Mouse (Mus musculus) liver, embryonic 14.5 days (tissue): Measurements from ENCODE around the gene Lcn11. TPM values are rescaled to one million over a fixed set of nuclear protein-coding genes. Genes with fewer than 3 reads are reported as not detected.
A peak's percentile ranks its signal among the peaks of the same experiment; 100 is the strongest.
"Not testable (repeated sequence)": the region's sequence is repeated elsewhere in the genome, so short reads cannot be mapped to it uniquely, and the experiment has no call there.

Experiments used
- ATAC-seq: fragments of 200-750 bp; cut with Nextera tagmentation; 2 replicates; pipeline ENCODE4 v1.8.0; 2017; ENCODE audit warnings: moderate number of reproducible peaks, mild to moderate bottlenecking, moderate library complexity; ENCODE audit not compliant: insufficient read depth
- DNase-seq, 3 experiments: peaks; one replicate each; pipeline ENCODE4 v3.0.0-alpha.2; 2012 to 2013; ENCODE audit warnings: low read depth in 3 of 3, low spot score in 3 of 3
- H3K27ac ChIP-seq: fragments of 300-500 bp; sonication (generic); 2 replicates; pipeline ENCODE4 v1.5.1; 2014; ENCODE audit warnings: moderate library complexity, mild to moderate bottlenecking, control low read depth, inconsistent platforms
- H3K27me3 ChIP-seq: fragments of 300-500 bp; sonication (generic); 2 replicates; pipeline ENCODE4 v1.6.1; 2014; ENCODE audit warnings: mild to moderate bottlenecking, low read length, moderate library complexity; ENCODE audit not compliant: control insufficient read depth, insufficient read depth
- H3K36me3 ChIP-seq: fragments of 300-500 bp; sonication (generic); replicated peaks from 2 replicates; pipeline ENCODE4 v1.6.1; 2014; ENCODE audit warnings: low read depth; ENCODE audit not compliant: control insufficient read depth, insufficient read depth
- H3K4me1 ChIP-seq, 2 experiments: fragments of 200-500 bp in 1 of 2; fragments of 300-500 bp in 1 of 2; sonication (generic) in 1 of 2; replicated peaks; 2 replicates each; pipeline ENCODE4 v1.6.1; 2012 to 2014; ENCODE audit warnings: antibody characterized with exemption in 1 of 2, inconsistent platforms in 1 of 2, low read length in 1 of 2; ENCODE audit not compliant: control insufficient read depth in 2 of 2, insufficient read depth in 2 of 2
- H3K4me2 ChIP-seq: fragments of 300-500 bp; sonication (generic); 2 replicates; pipeline ENCODE4 v1.6.1; 2014; ENCODE audit warnings: low read depth, mild to moderate bottlenecking, control low read depth, moderate library complexity
- H3K4me3 ChIP-seq, 2 experiments: fragments of 200-500 bp in 1 of 2; fragments of 300-500 bp in 1 of 2; sonication (generic) in 1 of 2; 2 replicates each; pipeline ENCODE4 v1.5.1; 2012 to 2014; ENCODE audit warnings: low read depth in 2 of 2, low read length in 2 of 2, mild to moderate bottlenecking in 2 of 2, control low read depth in 1 of 2, inconsistent platforms in 1 of 2, moderate library complexity in 1 of 2; ENCODE audit not compliant: insufficient read depth in 1 of 2
- H3K9ac ChIP-seq: fragments of 300-500 bp; sonication (generic); replicated peaks from 2 replicates; pipeline ENCODE4 v1.6.1; 2014; ENCODE audit warnings: mild to moderate bottlenecking, control low read depth, moderate library complexity
- H3K9me3 ChIP-seq: fragments of 300-500 bp; sonication (generic); 2 replicates; pipeline ENCODE4 v1.6.1; 2016; ENCODE audit warnings: low read length, mixed read lengths; ENCODE audit not compliant: control insufficient read depth
- CTCF ChIP-seq: IDR thresholded peaks from 2 replicates; pipeline ENCODE4 v1.5.1; 2016; ENCODE audit warnings: antibody characterized with exemption, low read depth, control low read depth
- EP300 ChIP-seq: IDR thresholded peaks from 2 replicates; pipeline ENCODE4 v1.6.1; 2016; ENCODE audit warnings: antibody characterized with exemption, low read depth
- WGBS: fragments of 180-500 bp; shearing (Covaris S2); extraction: QIAGEN DNeasy Blood & Tissue Kit; methylation state at CpG from one replicate; pipeline ENCODE4 v1.1.7; 2014; ENCODE audit not compliant: insufficient replicate concordance; 5-methylcytosine and 5-hydroxymethylcytosine counted together
- polyA plus RNA-seq, 2 experiments: library from polyadenylated mRNA; depleted of rRNA in 1 of 2; stranded (reverse) in 1 of 2; unstranded in 1 of 2; fragments of >200 nt; fragmentation: Nextera tagmentation in 1 of 2; extraction: Ambion mirVana in 1 of 2; gene quantifications; 2 replicates each; pipeline versions ENCODE4 v1.2.1 to v1.2.3; 2012 to 2014

The Lcn11 gene
- polyA plus RNA-seq, 2 experiments = not detected

- H3K27me3 ChIP-seq = no peaks in the 10 kb centered on the region
- H3K36me3 ChIP-seq = no peaks in the 10 kb centered on the region
- H3K9ac ChIP-seq = no peak overlapping the region; the same call in 1 of the 2 replicates
- H3K9me3 ChIP-seq = no peaks in the 10 kb centered on the region
- H3K4me3 ChIP-seq = no peak overlapping the region
- 20% methylated on average over 3 of the region's 3 CpGs for WGBS
- peak overlapping the region; percentile 47 for H3K27ac ChIP-seq
- ATAC-seq = peak; percentile 91
- H3K4me1 ChIP-seq = peaks cover 16 to 33% of the 10 kb centered on the region in 2 experiments
- no peak for TF ChIP-seq CTCF
- TF ChIP-seq EP300 = peak; percentile 66
- peak overlapping the region; percentile 7 for H3K4me2 ChIP-seq
- peak; percentile 36 to 48 (median 42) for DNase-seq
These were observed 12.3 kb downstream of the Lcn11 start for GRCm38 (mm10) chr2:25789092-25789491.

DNA sequence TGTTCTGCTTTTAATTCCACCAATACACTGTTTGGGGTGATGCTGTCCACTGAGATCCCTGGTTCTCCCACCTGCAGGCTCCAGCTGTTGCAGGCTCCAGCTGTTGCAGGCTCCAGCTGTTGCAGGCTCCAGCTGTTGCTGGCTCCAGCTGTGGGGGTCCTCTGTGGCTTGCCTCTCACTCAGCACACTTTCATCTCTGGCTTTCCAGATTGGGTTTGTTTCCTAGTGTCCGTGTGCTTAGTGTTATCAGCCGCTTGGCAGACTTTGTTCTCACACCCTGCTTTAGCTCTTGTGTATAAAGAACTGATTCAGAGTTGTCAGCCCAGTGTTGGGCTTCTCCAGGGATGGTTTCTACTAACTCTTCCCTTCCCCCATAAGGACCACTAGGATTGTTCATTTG lies 20.8 kb downstream of the Lcn11 start:
- no peaks in the 10 kb centered on the region for H3K27me3 ChIP-seq
- TF ChIP-seq CTCF (no peak), EP300 (no peak)
- no peaks in the 10 kb centered on the region for H3K36me3 ChIP-seq
- no peak overlapping the region for H3K4me2 ChIP-seq
- ATAC-seq = no peak
- H3K27ac ChIP-seq = no peak overlapping the region
- H3K4me1 ChIP-seq = no peaks in the 10 kb centered on the region
- WGBS = 23% methylated on average over 2 of the region's 2 CpGs
- DNase-seq = no peak
- H3K9me3 ChIP-seq = no peaks in the 10 kb centered on the region
- H3K9ac ChIP-seq = no peak overlapping the region
- H3K4me3 ChIP-seq = no peak overlapping the region

DNA sequence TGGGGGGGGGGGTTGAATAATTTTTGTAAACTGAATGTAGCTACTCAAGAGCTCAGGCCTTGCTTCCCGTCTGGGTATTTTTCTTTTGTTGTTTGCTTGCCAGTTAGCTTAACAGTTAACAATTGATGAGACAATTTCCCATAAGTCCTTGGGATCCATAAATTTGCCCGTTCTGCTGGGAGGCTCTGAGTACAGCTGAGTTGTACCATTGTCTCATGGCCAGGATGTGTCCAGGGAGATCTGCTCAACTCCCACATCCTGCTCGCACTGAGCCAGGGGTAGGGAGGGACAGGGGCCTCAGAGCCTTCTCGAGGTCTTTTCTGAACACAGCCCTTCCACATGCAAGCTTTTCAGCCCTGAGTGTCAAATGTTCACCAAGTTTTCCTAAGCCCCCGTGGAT lies 21.2 kb downstream of the Lcn11 start:
- Histone ChIP-seq H3K4me3 (no peak overlapping the region), H3K27me3 (no peaks in the 10 kb centered on the region), H3K4me1 (no peaks in the 10 kb centered on the region), H3K9ac (no peak overlapping the region), H3K36me3 (no peaks in the 10 kb centered on the region), H3K27ac (no peak overlapping the region), H3K9me3 (no peaks in the 10 kb centered on the region), H3K4me2 (no peak overlapping the region)
- no peak for ATAC-seq
- no peak for DNase-seq
- TF ChIP-seq CTCF (no peak), EP300 (no peak)
- WGBS = 29% methylated on average over 5 of the region's 5 CpGs

DNA sequence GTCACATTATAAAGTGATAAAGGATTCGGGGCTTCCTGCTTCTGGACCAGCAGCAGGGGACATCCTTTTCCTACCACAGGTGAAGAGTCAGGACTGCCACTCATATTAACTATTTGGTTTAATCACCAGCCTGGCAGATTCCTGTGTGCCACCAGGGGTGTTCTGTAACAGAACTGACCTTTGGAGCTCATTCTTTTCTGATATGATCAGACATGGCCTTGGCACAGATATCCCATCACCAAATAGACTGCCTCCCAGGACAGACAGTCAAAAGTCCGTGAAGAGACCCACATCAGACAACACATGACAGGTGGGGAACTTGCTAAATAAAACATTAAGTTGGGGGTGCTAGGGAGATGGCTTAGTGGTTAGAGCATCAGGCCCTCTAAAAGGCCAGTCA lies 34.9 kb downstream of the Lcn11 start:
- no peaks in the 10 kb centered on the region for H3K9me3 ChIP-seq
- no peak overlapping the region for H3K9ac ChIP-seq
- H3K27me3 ChIP-seq = no peaks in the 10 kb centered on the region
- H3K4me1 ChIP-seq = no peaks in the 10 kb centered on the region
- no peak overlapping the region for H3K4me2 ChIP-seq
- ATAC-seq = no peak
- 45% methylated on average over 2 of the region's 2 CpGs for WGBS
- TF ChIP-seq EP300 = no peak
- TF ChIP-seq CTCF = no peak
- H3K36me3 ChIP-seq = no peaks in the 10 kb centered on the region
- H3K27ac ChIP-seq = no peak overlapping the region
- no peak for DNase-seq
- H3K4me3 ChIP-seq = no peak overlapping the region

GRCm38 (mm10) chr2:25813364-25813763 lies 36.5 kb downstream of the Lcn11 start:
- H3K36me3 ChIP-seq = no peaks in the 10 kb centered on the region
- TF ChIP-seq CTCF (peak; percentile 55), EP300 (no peak)
- ATAC-seq = no peak
- H3K27me3 ChIP-seq = no peaks in the 10 kb centered on the region
- no peaks in the 10 kb centered on the region for H3K9me3 ChIP-seq
- no peak overlapping the region for H3K27ac ChIP-seq
- H3K4me1 ChIP-seq = no peaks in the 10 kb centered on the region
- H3K9ac ChIP-seq = no peak overlapping the region
- H3K4me3 ChIP-seq = no peak overlapping the region
- no peak for DNase-seq
- no peak overlapping the region for H3K4me2 ChIP-seq
- 55% methylated on average over 5 of the region's 5 CpGs for WGBS

DNA sequence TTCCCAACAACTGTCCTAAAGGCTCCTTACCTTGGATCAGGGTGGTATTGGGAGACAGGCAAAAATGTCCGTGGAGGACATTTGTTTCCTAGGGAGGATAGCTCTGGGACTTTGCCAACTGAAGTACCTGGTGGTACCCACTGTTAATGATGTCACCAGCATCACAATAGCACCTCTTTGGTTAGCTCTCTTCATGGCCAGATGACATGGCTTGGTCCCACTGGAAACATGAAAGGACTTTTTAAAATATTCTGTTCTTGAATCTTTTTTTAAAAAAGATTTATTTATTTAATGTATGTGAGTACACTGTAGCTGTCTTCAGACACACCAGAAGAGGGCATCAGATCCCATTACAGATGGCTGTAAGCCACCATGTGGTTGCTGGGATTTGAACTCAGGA lies 38.9 kb downstream of the Lcn11 start, which contains the start of gene Glt6d1:
Gene Glt6d1, minus strand, starts transcription at position 101 of the 400 bp plus-strand sequence.
- ATAC-seq, H3K9me3 ChIP-seq, H3K36me3 ChIP-seq, H3K9ac ChIP-seq, H3K4me1 ChIP-seq, H3K27me3 ChIP-seq, H3K27ac ChIP-seq, H3K4me3 ChIP-seq, H3K4me2 ChIP-seq, DNase-seq: not testable (repeated sequence)
- WGBS = 35% methylated on average over 1 of the region's 1 CpGs
